Mouse (Mus musculus) bone marrow macrophage, adult 2 months (primary cell): ENCODE data around the gene Hk3. TPM values are rescaled to one million over a fixed set of nuclear protein-coding genes. Genes with fewer than 3 reads are reported as not detected.

ENCODE experiments used
- H3K27ac ChIP-seq: 2 replicates; pipeline ENCODE4 v1.5.1; 2012; ENCODE audit warnings: low read depth, low read length; ENCODE audit not compliant: insufficient read depth
- H3K4me1 ChIP-seq: 2 replicates; pipeline ENCODE4 v1.6.1; 2012; ENCODE audit warnings: low read length; ENCODE audit not compliant: control insufficient read depth, insufficient read depth
- H3K4me3 ChIP-seq: 2 replicates; pipeline ENCODE4 v1.5.1; 2012; ENCODE audit warnings: mild to moderate bottlenecking, low read length, moderate library complexity; ENCODE audit not compliant: insufficient read depth
- CTCF ChIP-seq: IDR thresholded peaks from 2 replicates; pipeline ENCODE4 v1.5.1; 2012; ENCODE audit warnings: low read depth, mild to moderate bottlenecking, low read length, moderate library complexity
- POLR2A ChIP-seq: IDR thresholded peaks from 2 replicates; pipeline ENCODE4 v1.6.1; 2012; ENCODE audit warnings: mild to moderate bottlenecking, low read depth, low read length, borderline replicate concordance
- polyA plus RNA-seq: library from polyadenylated mRNA; stranded (reverse); fragments of >200 nt; gene quantifications from 2 replicates; pipeline ENCODE4 v1.2.4, GENCODE M21; 2012; ENCODE audit not compliant: missing spikeins, insufficient read depth, insufficient read length

Hk3 gene
- 70.8 and 78.5 TPM in 2 replicates for polyA plus RNA-seq

DNA sequence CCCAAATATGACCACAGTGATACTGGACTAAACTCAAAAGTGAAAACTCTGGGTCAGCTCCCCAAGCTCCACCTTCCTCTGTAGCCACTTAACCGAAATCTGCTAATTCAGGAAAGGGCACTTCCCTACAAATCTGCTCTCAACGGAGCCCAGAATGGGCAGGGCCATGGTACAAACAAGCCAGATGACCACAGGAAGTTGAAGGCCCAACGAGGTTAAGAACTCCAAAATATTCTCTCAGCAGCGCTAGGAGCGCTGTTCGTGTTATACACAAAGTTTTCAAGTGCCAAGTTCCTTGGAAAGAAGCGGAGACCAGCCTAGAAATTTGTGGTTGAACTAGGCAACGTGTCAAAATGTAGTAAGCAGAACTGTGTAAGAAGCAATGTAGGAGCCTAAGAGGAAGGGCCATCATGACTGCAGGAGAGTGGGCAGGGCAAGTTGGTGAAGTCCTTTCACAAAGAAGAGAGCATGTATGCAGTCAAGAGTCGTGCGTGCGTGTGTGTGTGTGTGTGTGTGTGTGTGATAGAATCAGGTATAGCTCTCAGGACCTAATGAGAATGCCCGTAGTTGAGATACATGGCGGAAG lies at the start of gene Hk3:
Hk3 (minus strand) TSS at position 192 of the 586 bp plus-strand sequence.
- TF ChIP-seq POLR2A (no peak), CTCF (no peak)
- Histone ChIP-seq H3K4me1 (peaks cover 64% of the 10 kb centered on the region), H3K4me3 (peak within 1 kb of the TSS; percentile 55), H3K27ac (peak within 1 kb of the TSS; percentile 85)

DNA sequence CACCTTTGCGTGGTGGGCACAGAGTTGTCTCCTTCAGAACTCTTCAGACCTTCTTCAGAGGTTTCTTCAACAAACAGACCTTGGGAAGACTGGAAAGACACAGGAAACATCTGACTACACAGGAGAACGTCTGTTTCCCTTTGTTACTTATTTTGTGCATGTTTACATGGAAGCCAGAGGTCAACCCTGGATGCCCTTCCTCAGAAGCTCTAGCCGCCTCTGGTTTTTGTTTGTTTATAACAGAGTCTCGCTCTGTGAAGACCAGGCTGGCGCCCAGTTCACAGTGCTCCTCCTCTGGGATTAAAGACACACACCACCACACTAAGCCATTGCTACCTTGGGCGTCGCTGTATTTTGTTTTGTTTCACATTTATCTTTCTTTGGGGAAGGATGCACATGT lies 48.5 kb upstream of the Hk3 start:
- H3K4me1 ChIP-seq, result peaks cover 10% of the 10 kb centered on the region
- TF ChIP-seq CTCF (no peak), POLR2A (no peak)
- H3K4me3 ChIP-seq, result no peak overlapping the region
- no peak overlapping the region for H3K27ac ChIP-seq

DNA sequence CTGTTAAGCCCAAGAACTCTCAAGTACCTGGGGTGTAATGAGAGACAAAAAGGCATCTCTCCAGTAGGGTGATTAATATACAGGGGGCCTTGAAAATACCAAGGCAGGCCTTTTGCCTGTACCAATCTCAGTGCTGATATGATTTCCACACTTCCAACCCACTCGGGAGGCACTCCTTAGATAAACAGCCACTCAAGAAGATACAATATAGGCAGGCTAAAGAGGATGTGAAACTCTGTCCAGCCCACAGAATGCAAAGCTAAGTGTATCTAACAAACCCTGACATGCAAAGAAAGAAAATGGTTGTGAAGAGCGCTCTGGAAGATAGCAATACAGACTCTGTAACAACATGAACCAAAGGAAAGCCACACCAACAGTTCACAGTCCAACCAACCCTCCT lies 42.1 kb upstream of the Hk3 start:
- Histone ChIP-seq H3K4me1 (peaks cover 20% of the 10 kb centered on the region), H3K4me3 (no peak overlapping the region), H3K27ac (no peak overlapping the region)
- no peak for TF ChIP-seq POLR2A
- TF ChIP-seq CTCF, result no peak

DNA sequence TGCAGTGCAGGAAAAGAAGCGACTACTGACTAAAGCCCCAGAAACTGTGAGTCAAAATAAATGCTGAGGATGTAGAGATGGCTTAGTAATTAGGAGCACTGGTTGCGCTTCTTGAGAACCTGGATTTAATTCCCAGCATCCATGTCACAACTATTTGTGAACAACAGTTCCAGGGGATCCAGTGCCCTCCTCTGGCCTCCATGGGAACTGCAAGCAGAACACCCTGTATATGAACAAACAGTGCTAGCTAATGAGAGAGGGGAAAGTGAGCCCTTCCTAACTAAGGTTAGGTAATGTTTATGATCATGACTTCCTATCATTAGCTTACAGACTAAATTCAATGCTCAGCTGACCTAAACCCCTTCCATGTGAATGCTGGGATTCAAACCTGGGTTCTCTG lies 36.9 kb upstream of the Hk3 start:
- TF ChIP-seq CTCF, result peak; percentile 23; the same call in 1 of the 2 replicates
- TF ChIP-seq POLR2A, result no peak
- H3K4me1 ChIP-seq, result peaks cover 8% of the 10 kb centered on the region

GRCm38 (mm10) chr13:55047706-55048105 lies 26.5 kb upstream of the Hk3 start:
- Histone ChIP-seq H3K4me3 (no peak overlapping the region), H3K27ac (no peak overlapping the region), H3K4me1 (no peaks in the 10 kb centered on the region)
- TF ChIP-seq POLR2A (no peak), CTCF (no peak)

More for the DNA sequence above, 36.9 kb upstream of the Hk3 start:
- Histone ChIP-seq H3K27ac (no peak overlapping the region), H3K4me3 (no peak overlapping the region)

- no peak for TF ChIP-seq CTCF
- Histone ChIP-seq H3K4me1 (peaks cover 10% of the 10 kb centered on the region), H3K27ac (peak overlapping the region; percentile 86), H3K4me3 (no peak overlapping the region)
Measured at GRCm38 (mm10) chr13:55040016-55040415, 18.8 kb upstream of the Hk3 start.

- Histone ChIP-seq H3K27ac (no peak overlapping the region), H3K4me1 (peaks cover 37% of the 10 kb centered on the region), H3K4me3 (no peak overlapping the region)
- TF ChIP-seq POLR2A (no peak), CTCF (no peak)
Measured at GRCm38 (mm10) chr13:55024215-55024614, 3.0 kb upstream of the Hk3 start.

DNA sequence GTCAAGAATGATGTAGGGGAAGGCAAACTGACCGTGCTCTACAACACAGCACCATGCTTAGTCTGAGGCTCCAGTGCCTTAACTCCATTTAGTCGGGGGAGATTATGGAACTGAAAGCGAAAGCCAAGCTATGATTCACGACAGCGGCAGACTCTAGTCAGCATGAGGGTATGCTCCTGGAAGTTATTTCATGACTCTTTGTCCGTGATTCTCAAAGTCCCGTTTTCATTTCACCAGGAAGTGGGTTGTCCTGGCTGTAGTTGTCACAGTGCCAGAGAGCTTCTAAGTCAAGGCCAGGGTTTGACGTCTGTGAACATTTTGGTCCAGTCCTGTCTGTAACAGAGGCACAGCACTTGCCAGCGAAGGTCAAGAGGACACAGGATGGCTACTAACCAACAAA lies 1.5 kb upstream of the Hk3 start:
- peak overlapping the region; percentile 85 for H3K27ac ChIP-seq
- TF ChIP-seq POLR2A (no peak), CTCF (no peak)
- peak overlapping the region; percentile 44 for H3K4me3 ChIP-seq

GRCm38 (mm10) chr13:55022256-55022655 lies 1.1 kb upstream of the Hk3 start:
- peak overlapping the region; percentile 44 for H3K4me3 ChIP-seq

More for the DNA sequence above, 1.5 kb upstream of the Hk3 start:
- peaks cover 51% of the 10 kb centered on the region for H3K4me1 ChIP-seq

GRCm38 (mm10) chr13:55020051-55020450 lies 1.1 kb downstream of the Hk3 start:
- H3K27ac ChIP-seq, result peak overlapping the region; percentile 85
- TF ChIP-seq POLR2A, result no peak
- TF ChIP-seq CTCF, result no peak
- H3K4me1 ChIP-seq, result peaks cover 70% of the 10 kb centered on the region
- H3K4me3 ChIP-seq, result peak overlapping the region; percentile 55

More at GRCm38 (mm10) chr13:55022256-55022655, 1.1 kb upstream of the Hk3 start:
- no peak for TF ChIP-seq POLR2A
- TF ChIP-seq CTCF, result no peak
- Histone ChIP-seq H3K27ac (peak overlapping the region; percentile 85), H3K4me1 (peaks cover 54% of the 10 kb centered on the region)
